Mouse (Mus musculus): ENCODE measurements around the gene Cfdp1.

- TF ChIP-seq HCFC1 (IDR thresholded peaks at IDR 0.05; ENCODE audit: borderline replicate concordance, insufficient read depth, low read length), result no peak
- TF ChIP-seq ZC3H11A (IDR thresholded peaks at IDR 0.05; ENCODE audit: borderline replicate concordance, low read depth, low read length), result no peak
- TF ChIP-seq CHD2 (IDR thresholded peaks at IDR 0.05; ENCODE audit: low read depth, low read length), result no peak
These were observed 48.0 kb upstream of the Cfdp1 start for GRCm38 (mm10) chr8:111902080-111902479.
